Mouse (Mus musculus): ENCODE measurements around the gene Gdnf.

- no peak for TF ChIP-seq CTCF (IDR thresholded peaks at IDR 0.05; ENCODE audit: low read depth)
- no peak for TF ChIP-seq EP300 (IDR thresholded peaks at IDR 0.05; ENCODE audit: low read depth)
Measured at GRCm38 (mm10) chr15:7772983-7773382, 37.7 kb upstream of the Gdnf start.

Data from heart, postnatal 0 days (tissue).